Mouse (Mus musculus): ENCODE measurements at regions not wholly inside any gene's neighbourhood (a gene's known extent, or its start where the extent isn't known, plus 50 kb on each side); places are given as distances from the start of the nearest gene placed in this dataset.

GRCm38 (mm10) chr1:154080505-154081380 is 120.2 kb upstream of the Zfp648 start:
- DNase-seq (ENCODE audit: low read depth, low spot score) = no peak

DNA sequence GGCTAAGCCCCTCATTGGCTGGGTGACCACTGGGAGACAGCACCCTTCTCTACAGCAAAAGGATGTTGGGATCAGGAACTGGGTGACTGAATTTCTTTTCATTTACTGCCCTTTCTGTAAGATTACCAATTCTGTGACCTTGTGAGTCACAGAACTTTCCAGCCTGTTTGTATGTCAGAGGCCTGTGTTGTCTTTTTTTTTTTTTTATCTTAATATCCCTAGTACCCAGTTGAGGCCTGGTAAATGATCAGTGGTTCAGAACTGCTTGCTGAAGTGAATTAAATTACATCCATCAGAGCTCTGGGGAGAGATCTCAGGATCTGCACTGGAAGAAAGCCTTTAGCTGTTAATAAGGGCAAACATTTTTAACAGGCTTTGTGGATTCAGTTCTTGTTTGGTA is 114.8 kb upstream of the Zfp648 start:
- no peak for DNase-seq (ENCODE audit: low read depth, low spot score)

- DNase-seq (ENCODE audit: low read depth, low spot score) = no peak
These were observed 111.2 kb upstream of the Zfp648 start for GRCm38 (mm10) chr1:154089815-154090214.

DNA sequence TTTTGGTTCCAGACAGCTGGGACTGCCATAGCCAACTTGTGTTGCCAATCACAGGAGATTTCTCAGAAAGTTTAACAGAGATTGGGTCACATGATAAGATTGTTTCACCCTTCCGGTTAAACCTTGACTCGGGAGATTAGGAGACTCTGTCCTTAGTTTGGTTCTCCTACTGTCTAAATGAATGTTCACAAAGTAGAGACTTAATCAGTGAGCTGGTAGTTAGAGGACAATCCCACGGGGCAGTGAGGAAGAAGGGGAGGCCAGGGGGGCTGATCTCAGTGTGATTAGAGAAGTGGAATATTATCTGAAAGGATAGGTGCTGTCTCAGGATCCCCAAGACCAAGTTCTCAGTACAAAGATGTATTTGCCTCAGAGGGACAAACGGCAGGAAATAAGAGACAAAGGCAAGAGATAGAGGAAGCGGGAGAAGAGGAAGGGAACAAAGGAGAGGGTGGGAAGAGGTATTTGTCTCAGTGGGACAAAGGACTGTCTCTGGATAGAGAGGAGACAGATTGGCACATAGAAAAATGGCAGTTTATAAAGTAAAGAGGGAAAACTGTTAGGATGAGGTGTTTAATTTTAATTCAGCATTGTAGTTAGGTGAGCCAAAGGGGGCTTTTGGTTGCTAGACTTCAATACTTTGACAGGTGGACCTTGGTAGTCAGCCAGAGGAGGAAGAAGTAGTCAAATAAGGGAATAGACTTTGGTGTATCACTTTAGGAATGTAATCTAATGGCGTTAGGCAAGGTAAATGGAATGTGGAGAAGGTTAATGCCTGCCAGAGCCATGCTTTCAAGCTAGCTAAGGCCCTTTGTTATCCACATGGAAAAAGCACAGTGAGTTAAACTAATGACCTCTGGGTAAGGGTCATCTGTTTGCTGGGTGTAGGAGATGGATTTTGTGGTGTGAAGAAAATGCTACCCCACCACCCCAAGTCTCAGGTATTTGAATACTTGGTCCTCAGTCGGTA is 110.2 kb upstream of the Zfp648 start:
- DNase-seq (ENCODE audit: low read depth, low spot score) = no peak

- no peak for DNase-seq (ENCODE audit: low read depth, low spot score)
These were observed 107.4 kb upstream of the Zfp648 start for GRCm38 (mm10) chr1:154093549-154093948.

- DNase-seq (ENCODE audit: low read depth, low spot score) = no peak
These were observed 106.6 kb upstream of the Zfp648 start for GRCm38 (mm10) chr1:154094357-154094756.

GRCm38 (mm10) chr1:154096113-154096512 is 104.9 kb upstream of the Zfp648 start:
- DNase-seq (ENCODE audit: low read depth, low spot score) = no peak

GRCm38 (mm10) chr1:154096911-154097310 is 104.1 kb upstream of the Zfp648 start:
- DNase-seq (ENCODE audit: low read depth, low spot score) = no peak

GRCm38 (mm10) chr1:154097656-154098055 is 103.3 kb upstream of the Zfp648 start:
- DNase-seq (ENCODE audit: low read depth, low spot score) = no peak

DNA sequence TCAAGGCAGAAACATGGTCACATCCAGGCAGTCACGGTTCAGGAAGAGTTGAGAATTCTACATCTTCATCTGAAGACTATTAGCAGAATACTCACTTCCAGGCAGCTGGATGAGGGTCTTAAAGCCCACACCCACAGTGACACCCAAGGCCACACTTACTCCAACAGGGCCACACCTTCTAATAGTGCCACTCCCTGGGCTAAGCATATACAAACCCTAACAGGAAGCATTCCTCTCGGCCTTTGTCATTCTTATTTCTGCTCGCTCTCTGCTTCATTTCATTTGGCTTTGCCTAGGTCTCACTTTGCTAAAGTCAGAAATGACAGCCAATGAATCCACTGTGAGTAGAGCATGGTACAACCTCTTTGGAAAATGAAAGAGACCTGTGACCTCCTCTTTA is 100.4 kb upstream of the Zfp648 start:
- no peak for DNase-seq (ENCODE audit: low read depth, low spot score)

DNA sequence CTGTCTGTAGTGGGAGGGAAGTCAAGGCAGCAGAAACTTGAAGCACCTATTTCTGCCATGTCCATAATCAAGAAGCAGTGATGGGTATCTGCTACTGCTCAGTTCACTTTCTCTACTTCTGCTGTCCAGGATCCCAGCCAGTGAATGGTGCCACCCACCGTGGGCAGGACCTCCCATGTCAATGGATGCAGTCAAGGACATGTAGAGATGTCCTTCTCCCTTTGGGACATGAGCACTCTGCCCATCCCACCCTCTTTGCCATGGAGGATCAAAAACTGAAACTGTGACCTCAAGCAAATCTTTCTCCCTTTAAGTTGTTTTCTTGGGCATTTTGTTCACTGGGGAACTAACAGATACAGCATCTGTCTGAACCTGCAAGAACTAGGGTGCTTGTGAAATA is 99.6 kb upstream of the Zfp648 start:
- no peak for DNase-seq (ENCODE audit: low read depth, low spot score)

DNA sequence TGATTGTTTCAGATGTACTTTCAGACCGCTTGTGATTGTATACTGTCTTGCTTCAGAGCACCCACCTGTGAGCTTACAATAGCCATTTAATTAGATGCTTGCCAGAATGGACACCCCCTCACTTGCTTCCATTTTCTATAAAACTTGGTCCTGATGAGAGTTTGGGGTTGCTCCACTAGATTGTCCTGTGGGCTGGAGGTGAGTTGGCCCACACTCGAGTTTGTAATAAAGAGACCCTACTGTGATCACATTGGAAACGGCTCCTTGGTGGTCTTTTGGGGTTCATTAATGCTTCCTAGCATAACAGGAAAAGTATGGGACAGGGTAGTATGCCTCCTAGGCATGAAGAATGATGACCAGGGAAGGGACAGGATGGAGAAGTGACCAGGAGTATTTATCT is 98.8 kb upstream of the Zfp648 start:
- no peak for DNase-seq (ENCODE audit: low read depth, low spot score)

DNA sequence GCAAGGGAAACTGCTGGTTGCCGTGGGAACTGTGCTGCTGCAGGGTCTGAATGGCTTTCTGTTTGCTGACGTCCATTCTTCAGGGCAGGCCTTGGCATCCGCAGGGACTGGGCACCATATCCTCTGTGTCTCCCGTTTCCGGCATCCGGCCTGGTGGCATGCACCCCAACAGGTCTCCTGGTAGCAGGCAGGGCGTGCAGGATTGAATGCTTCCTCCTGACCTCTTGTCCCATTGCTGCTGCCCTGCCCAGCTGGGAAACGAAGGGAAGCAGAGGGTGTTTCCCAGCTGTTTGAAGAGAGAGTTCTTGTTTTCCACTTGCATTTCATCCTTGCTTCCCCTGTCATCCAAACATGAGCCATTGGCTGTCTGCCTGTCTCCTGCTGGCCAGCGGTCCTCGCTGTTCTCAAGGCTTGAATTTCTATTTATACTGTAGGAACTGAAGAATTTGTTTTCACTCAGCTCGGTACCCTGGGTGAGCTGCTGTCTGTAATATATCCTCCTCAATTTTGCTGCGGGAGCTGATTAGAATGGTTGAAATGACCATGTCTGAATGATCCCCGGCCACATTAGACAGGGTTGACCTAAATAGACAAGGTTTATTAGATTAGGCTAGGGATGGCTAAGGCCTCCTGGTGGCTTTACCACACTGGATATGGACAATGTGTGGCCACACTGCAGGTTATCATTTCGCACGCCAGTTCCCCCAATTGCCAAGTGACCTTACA is 98.0 kb upstream of the Zfp648 start:
- DNase-seq (ENCODE audit: low read depth, low spot score) = no peak

DNA sequence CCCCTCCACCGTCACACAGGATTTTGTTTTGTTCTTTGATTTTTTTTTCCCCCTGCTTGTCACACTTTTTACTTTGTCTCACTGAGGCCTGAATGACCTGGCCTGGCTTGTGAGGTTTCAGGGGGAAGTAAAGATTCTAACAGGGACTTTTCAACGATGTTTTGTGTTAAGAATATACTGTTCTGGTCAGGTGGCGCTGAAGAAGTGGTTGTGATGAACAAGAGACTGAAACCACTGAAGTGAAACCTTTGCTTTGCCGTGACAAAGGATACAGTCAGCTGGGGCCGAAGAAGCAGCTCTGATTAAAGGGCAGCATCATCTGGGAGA is 97.4 kb upstream of the Zfp648 start:
- no peak for DNase-seq (ENCODE audit: low read depth, low spot score)

- DNase-seq (ENCODE audit: low read depth, low spot score) = no peak
These were observed 96.9 kb upstream of the Zfp648 start for GRCm38 (mm10) chr1:154104006-154104600.

- no peak for DNase-seq (ENCODE audit: low read depth, low spot score)
These were observed 96.2 kb upstream of the Zfp648 start for GRCm38 (mm10) chr1:154104779-154105178.

GRCm38 (mm10) chr1:154112500-154112899 is 88.5 kb upstream of the Zfp648 start:
- DNase-seq (ENCODE audit: low read depth, low spot score) = no peak

DNA sequence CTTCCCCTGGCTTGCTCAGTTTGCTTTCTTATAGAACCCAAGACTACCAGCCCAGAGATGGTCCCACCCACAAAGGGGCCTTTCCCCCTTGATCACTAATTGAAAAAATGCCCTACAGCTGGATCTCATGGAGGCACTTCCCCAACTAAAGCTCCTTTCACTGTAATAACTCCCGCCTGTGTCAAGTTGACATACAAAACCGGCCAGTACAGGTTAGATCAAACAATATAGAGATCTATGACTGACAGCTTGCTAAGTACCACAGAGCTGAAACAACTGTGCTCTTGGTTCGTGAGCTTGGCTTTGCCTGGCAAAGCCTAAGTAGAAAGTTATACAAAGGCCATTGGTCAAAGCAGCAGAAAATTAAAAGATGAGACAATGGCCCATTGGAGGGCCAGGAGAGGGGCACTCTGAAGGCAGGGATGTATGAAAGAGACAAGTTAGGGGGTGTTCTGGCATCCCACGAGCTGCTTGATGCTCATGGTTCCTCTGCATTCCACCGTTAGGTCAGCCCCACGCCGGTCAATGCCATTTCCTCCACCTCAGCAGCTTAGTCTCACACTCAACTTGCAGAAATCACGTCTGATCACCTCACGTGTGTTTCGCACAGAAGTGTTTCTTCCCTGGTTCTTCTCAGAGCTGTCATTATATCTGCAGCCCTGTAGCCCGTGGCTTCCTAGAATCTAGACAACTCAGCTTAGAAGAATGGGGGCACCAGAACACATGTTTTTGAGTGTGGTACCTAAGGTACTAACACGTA is 87.5 kb upstream of the Zfp648 start:
- no peak for DNase-seq (ENCODE audit: low read depth, low spot score)

DNA sequence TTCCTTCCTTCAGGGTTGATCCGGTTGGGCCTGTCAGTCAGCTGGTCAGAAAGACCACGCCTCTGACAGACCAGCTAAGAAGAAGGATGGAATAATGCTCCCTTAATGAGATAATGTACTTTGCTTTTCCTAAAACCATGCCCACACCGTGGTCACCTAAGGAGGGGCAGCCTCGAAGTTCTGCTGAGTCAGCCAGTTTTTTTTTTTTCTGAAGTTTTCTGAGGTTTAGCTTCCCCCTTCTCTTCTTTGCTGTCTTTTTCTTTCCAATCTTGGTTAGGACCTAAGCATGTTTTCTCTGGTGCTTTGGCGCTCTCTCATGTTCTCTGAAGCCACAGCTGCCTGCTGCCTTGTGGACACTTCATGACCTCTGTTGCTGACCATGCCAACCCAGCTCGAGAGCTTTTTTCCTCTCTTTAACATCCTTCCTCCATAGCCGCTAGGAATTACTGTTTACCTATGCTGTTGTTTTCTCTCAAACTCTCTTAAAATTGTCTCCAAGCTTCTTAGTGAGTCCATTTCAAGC is 84.7 kb upstream of the Zfp648 start:
- no peak for DNase-seq (ENCODE audit: low read depth, low spot score)

DNA sequence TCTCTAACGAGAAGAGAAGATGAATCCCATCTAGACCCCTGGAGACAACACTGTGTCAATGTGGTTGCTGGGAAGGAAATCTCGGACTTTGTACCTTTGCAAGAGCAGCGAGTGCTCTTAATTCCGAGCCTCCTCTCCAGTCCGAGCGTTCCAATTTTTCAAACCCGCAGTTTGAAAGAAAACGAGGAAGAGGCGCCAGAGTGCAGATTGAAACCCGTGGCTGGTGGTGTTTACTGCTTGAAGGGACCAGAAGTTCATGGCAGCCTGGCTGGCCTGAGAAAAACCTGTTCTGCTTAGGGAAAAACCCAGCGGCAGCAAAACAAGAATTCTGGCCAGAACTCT is 83.7 kb upstream of the Zfp648 start:
- DNase-seq (ENCODE audit: low read depth, low spot score) = no peak
